Mouse (Mus musculus): ENCODE measurements around the gene Pip4k2a.

DNA sequence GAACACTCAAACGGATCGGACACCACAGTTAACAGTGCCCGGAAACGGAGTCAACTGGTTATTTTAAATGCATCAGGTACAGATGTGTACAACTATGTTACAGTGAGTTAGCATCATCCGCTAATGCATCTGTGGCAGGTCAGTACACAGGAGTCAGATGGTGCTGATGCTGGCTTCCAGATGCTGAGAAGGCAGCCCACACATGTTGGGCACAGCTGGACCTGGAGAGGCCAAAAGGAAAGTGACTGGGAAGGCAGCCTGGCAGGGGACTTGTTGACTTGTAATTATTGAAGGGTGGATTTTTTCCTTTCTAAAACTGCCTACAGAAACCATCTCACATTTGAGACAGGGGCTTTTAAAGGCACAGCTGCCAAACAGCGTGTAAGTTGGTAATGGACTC is 155.4 kb downstream of the Pip4k2a start:
- TF ChIP-seq POLR2A (IDR thresholded peaks at IDR 0.05; ENCODE audit: low read depth, low read length) (no peak), CTCF (IDR thresholded peaks at IDR 0.05; ENCODE audit: extremely low read depth, insufficient read depth, insufficient read length, insufficient replicate concordance) (no peak)
